Mouse (Mus musculus): ENCODE measurements around the gene Cerkl.

Gene Cerkl

DNA sequence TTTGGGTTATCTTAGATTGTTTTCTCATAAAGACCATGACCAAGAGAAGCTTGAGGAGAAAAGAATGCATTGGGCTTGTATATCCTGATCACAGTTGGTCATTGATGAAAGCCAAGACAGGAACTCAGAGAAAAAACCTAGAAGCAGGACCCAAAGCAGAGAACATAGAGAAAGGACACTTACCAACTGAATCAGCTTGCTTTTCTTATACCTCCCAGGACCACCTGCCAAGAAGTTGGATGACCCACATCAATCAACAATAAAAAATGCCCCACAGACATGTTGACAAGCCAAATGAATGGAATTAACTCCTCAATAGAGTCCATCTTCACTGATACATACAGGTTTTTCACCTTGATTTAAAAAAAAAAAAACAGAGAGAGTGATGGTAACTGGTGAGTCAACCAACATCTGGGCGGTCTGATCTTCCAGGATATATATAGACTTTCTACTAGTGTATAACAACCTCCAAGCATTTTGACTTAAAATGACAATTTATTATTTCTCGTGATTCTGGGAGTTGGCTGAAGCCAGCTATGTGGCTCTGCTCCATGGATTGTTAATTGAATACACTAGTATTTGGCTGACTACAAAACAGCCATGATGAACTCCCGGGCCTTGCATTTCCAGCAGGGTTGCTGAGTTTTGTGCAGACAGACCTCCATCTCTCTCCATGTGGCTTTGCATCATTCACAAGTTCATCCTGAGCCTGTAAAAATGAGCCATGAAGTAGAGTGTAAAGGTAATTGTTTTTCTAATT, 12.5 kb downstream of the Cerkl start:
- no peak for DNase-seq (ENCODE audit: low read depth in 2 of 2, low spot score in 2 of 2)

DNA sequence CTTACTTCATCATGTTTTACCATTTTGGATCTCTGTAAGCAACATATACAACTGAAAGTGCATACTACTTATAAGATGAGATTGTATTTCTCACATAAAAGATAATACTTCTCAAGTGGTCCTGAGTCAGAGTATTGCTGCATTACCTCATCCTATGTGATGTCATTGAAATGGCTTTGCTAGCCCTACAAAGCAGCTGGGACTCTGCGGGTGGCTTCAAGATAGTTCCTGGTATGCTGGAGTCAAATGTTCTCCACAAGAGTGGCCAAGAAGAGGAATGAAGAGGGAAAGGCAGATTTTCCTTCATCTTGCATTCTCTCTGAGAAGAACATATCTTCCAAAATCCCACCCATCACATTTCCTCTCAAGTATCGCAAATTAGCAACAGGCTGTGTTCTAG, 13.2 kb downstream of the Cerkl start:
- DNase-seq (ENCODE audit: low read depth in 2 of 2, low spot score in 2 of 2), result no peak

DNA sequence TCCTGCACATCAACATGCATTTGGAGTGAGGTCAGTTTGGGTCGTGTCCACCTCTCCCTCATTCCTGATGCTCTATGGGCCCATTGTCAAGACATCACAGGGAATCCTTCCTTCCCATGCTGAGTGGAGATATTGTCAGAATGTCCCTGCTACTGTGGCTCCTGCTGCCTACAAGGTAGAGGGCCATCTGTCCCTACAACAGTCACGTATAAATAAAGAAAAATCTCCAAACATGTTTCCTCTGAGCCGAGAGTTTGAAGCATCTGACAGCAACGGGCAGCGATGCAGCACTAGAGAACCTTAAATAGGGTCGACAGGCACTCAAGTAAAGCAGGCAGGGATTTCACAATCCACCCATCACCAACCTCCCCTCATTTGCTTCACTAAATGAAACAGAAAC, 13.7 kb downstream of the Cerkl start:
- no peak for DNase-seq (ENCODE audit: low read depth in 2 of 2, low spot score in 2 of 2)

DNA sequence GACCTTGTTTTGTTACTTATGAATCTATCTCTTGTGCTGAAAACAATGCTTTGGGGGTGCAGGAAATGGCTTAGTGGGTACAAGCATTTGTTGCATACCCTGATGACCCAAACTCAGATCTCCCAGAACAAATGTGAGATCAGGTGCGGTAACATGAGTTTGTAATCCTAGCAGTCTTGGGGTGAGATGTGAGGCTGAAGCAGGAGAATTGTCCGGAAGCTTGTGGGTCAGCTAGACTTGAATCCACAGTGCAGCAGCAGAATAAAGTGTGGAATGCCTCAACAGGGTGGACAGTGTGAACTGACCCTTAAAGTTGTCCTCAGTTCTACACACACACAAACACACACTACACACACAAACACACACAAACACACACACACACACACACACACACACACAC, 14.4 kb downstream of the Cerkl start:
- no peak for DNase-seq (ENCODE audit: low read depth in 2 of 2, low spot score in 2 of 2)

DNA sequence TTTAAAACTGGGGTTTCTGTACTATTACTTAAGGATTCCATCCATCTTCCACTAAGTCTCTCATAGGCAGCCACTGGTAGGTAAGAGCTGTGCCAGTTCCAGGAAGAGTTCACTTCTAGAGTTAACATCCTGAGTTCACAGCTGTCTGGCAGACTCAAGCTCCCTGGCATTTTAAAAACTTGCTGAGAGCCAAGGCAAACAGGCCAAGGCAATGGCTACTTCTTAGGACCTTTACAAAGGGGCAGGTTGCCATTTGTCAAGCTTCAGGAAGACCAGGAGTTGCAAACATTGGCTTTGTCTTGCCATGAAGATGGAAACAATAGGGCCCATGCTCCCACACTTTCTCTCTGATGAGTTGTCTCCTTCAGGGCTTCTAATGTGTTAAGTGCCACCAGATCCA, 26.5 kb downstream of the Cerkl start:
- DNase-seq (ENCODE audit: low read depth in 2 of 2, low spot score in 2 of 2), result no peak

DNA sequence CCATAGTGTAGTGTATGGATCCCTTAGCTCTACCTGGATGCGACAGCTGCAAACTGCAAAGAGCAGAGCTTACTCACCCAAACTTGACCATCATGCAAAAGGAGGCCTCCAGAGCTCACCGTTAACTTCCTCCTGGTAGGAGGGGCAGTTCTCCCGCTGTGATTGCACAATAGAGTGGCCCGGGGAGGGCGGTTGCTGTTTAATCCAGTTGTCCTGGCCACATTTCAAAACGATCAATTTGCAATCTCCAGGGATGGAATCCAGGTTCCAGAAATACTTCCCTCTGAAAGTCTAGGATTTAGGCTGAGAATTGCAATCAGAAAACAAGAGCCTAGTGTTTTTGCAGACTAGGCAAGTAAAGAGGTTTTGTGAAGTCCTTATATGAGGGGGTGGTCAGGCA, 26.9 kb downstream of the Cerkl start:
- DNase-seq (ENCODE audit: low read depth in 2 of 2, low spot score in 2 of 2), result no peak

DNA sequence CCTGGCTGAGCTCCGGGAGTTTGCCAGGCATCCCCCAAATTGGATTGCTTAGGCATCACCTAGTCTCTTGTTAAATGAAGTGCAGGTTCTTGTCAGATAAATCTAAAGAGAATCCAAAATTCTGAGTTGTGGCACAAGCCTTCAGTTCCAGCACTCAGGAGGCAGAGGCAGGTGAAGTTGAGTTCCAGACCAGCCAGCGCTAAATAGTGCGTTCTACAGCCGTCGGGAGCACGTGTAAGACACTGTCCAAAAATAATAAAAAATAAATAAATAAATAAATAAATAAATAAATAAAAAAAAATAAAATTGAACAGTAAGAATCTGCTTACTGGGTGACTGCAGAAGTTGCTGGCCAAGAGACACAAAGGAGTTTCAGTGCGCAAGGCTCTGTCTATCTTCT, 27.5 kb downstream of the Cerkl start:
- no peak for DNase-seq (ENCODE audit: low read depth in 2 of 2, low spot score in 2 of 2)

DNA sequence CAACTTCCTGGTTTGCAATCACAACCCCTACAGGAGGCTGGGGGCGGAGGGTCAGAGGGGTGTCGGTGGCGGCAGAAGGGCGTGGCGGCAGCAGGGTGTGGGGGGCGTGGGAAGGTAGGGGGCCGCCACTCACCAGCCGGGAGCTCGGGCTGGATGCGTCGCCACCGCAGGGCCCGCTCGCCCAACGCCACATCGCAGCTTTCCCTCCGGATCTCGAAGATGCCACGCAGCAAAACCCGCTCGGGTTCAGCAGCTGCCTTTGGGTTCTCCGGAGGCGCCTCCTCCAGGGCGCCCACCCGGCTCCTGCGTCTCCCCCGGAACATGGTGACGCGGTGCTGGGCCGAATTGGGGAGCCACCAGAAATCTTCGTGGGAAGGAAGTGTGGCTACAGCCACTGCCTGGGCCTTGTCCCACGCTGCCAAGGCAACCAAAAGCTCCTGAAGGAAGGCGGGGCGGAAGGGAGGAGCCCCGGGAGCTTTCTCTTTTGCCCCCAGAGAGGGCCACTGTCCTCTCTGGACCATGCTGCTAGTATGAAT, 27.9 kb downstream of the Cerkl start:
- DNase-seq (ENCODE audit: low read depth in 2 of 2, low spot score in 2 of 2), result no peak

DNA sequence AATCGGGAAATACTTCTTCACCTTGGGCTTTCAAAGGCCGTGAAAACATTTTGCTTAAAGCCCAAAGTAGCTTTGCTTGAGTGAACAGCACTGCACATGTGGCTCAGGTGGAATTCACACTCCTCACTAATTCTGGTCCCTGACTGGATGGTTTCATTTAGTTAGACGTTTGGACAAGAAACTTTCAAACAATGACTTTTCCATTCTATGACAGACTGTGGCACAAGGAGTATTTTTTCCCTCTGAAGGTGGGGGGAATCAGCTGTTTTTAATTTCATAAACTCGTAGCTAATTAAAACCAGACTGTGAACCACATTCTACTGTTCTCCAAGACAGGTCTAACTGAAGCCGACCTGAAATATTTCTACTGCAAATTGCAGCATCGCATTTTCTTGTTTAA, 28.6 kb downstream of the Cerkl start:
- no peak for DNase-seq (ENCODE audit: low read depth in 2 of 2, low spot score in 2 of 2)

DNA sequence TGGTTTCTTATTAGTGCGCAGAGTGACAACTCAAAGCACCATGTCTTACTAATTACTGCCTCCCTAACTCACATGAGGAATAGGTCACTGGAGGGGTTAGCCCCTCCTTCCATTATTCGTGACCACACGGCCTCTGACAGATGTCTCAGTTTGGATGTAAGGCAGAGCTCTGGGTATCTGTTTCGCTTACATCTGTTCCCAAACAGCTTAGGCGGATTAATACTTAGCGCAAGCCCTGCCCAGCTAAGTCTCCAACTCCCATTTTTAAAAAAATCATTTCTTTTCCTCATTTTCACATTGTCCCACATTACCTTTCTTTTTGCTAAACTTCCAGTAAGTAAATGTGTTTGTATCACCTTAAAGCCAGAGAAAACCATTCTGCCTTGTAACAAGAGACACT, 34.9 kb downstream of the Cerkl start:
- no peak for DNase-seq (ENCODE audit: low read depth in 2 of 2, low spot score in 2 of 2)

DNA sequence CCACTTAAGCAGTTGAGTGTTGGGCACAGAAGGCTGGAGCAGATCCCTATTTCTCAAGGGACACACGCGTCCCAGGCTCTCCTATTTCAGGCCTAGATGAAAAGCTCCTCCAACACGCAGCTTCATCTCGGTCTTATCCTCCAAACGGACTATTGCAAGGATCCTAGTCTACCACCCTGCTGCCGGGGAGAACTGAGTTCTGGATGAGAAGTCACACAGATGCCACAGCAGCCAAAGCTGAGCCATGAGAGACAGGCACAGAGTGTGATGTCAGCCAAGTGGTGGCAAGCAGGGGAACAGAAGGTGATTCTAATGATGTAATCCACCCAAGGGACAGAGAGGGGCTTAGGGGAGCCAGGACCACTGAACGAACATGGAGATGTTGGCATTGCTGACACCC, 42.1 kb downstream of the Cerkl start:
- DNase-seq (ENCODE audit: low read depth in 2 of 2, low spot score in 2 of 2), result no peak

DNA sequence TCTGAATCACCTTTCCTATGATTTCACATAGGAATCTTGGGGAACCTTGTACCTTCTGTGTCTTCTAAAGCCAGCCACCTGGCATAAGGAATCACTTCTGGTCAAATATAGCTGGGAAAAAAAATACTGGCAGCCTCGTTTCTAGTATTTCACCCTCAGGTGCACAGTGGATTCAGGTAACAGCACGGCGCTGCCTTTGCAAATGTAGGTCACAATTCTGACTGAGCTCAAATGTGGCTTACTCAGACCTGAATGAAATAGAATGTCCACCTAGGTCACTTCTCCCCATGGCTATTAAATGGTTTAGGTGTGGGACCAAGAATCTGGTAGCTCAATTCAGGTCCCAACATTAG, 45.7 kb downstream of the Cerkl start:
- DNase-seq (ENCODE audit: low read depth in 2 of 2, low spot score in 2 of 2), result no peak

DNA sequence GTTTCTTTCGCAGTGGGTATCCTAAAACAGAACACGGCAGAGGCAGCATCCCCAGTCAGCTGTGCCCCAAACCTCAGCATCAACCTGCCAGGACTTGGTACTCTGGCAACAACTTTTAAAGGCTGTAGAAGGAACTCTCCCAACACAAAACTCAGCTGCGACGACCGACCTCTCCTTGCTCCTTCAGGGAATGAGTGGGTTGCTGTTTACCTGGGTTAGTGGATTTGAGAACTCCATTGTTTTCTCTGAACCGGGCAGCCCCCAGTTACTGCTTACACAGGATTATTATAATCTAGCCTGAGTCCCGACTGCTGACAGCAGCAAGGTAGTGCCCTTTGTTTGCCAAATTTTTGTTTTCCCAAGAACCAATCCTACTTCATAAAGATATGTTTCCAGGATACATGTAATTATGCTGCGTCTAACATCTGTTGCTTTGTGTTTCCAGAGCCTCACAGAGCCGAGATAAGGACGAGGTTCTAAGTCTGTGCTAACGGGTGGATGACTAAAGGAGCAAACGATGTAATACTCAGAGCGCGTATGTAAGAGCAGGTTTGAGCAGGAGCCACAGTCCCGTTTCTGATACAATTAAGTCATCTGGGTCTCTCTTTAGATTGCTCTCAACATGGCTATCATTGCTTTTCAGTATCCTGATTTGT, 46.2 kb downstream of the Cerkl start:
- DNase-seq (ENCODE audit: low read depth in 2 of 2, low spot score in 2 of 2), result no peak

DNA sequence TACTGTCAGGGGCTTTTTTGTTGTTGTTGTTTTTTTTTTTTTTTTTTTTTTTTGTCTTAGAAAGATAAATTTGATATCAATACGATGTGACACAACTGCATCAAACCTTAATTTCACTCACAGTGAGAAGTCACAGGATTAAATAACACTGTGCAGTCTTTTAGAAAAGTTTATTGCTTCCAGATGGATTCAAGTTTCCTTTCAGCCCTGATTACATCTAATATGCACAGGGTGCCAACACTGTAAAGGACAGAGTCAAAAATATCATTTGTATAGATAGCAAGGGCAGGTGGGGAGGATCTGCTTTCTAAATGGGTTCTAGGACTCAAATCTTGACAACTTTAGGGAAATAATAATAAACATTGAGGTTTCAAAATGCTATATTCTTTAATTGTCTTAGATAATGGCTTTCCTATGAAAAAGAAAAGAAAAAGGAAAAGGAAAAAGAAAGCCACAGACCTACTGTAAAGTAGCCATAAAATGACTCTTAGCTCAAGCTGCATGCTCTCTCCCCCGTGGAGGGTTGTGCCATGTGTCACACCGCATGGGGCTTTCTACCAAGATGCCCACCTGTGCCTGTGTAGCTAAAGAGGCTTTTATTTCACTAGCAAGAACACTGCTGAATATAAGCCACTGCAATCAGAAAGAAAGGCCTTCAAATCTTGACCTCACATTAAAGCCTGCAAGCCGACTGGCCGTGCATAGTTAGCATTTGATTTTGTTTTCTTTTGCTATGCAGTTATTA, 50.8 kb downstream of the Cerkl start:
- no peak for DNase-seq (ENCODE audit: low read depth in 2 of 2, low spot score in 2 of 2)

DNA sequence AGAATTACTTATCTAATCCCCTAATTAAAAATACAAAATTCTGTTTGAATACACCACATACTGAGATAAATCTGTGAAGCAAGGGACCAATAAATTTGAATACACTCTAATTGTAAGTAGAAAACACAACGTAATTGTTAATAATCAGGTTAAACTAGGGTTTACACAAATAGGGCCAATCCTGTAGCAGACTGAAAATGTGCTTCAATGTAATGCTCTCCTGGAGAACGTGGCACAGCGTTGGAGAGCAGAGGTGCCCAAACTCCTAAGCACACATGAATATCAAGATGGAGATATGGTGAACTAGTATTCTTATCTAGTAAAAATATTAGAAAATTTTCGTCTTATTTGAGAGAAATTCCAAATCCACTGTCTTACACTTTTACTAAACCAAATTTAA, 56.5 kb downstream of the Cerkl start:
- DNase-seq (ENCODE audit: low read depth in 2 of 2, low spot score in 2 of 2), result no peak

DNA sequence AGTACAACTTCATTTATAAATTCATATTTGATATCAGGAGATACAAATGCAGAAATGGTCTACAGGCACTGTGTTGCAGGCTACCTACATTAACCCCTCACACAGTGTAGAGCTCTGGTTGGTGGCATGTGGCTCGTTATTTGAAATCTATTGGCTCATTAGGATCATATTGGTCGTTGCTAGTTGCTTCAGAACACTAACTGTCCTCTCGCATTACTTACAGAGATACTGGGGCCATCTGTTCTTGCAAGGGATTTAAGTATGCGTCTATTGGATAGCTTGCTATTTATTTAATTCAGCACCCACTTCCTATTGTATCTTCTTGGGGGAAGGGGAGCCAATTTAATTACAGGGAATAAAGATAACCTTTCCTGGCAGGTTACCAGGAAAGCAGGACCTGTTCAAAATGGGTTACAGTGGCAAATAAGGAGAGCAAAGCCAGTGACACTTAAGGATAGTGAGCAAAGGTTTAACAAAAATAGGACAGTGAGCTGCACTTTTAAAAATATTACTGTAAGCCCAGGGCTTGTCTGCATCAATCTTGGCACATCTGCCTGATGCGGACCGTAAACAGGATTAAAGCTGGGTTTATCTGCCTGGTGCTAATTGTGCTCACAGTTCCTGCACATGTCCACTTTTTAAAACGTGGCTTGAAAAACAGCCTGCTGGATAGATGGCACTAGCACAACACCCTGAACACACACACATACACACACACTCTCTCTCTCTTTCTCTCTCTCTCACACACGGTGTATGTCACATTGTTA, 57.2 kb downstream of the Cerkl start:
- DNase-seq (ENCODE audit: low read depth in 2 of 2, low spot score in 2 of 2), result no peak

DNA sequence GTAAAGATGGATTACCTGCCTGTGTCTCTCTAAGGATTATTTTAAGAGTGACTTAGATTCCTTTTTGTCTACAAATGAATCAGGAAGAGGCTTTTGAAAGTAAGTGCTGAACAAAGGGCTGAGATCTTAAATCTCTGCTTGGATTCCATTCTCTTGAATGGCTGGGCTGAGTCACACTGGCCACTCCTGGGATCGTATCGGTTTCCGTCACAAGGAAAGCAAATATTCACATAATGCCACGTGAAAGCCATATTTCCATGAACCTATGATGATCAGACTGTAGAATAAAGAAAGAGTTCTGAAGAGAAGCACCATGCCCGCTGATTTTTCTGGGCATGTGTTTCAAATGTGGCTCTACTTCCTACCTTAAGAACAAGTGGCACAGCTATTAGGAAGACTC, 57.8 kb downstream of the Cerkl start:
- no peak for DNase-seq (ENCODE audit: low read depth in 2 of 2, low spot score in 2 of 2)

DNA sequence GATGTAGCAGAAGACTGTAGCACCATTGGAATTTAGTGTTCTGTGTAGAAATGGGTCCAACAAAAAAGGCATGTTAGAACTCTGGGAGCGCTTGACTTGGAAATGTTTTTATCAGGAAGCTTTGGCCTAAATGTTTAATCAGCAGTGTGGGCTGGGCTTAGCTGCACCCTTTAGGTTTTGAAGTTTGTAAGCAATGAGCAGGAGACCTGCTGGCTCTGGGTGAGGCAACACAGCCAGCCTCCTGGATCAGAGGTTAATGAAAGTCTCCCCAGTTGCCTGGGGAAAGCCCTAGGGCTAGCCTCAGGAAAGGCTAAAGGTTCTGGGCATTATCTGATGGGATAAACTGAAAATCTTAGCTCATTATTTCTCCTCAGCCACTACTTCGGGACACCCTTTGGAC, 58.2 kb downstream of the Cerkl start:
- no peak for DNase-seq (ENCODE audit: low read depth in 2 of 2, low spot score in 2 of 2)

DNA sequence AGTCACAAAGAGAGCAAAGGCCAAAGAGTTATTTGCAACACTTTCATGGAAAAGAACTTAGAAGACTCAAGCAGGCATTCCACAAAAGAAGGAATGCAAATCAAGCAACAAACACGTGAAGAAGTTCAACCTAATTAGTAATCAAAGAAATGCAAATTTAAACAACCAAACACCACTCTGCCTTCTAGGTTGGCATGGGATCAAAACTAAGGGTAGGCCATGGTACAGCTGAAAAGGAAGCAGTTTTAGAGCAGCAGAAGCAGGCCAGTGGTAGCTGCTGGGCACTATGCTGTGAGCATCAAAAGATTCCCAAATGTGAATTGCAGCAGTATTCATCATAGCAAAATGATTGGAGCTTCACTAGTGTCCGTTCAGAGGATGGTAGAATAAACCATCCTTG, 59.5 kb downstream of the Cerkl start:
- DNase-seq (ENCODE audit: low read depth in 2 of 2, low spot score in 2 of 2), result no peak

DNA sequence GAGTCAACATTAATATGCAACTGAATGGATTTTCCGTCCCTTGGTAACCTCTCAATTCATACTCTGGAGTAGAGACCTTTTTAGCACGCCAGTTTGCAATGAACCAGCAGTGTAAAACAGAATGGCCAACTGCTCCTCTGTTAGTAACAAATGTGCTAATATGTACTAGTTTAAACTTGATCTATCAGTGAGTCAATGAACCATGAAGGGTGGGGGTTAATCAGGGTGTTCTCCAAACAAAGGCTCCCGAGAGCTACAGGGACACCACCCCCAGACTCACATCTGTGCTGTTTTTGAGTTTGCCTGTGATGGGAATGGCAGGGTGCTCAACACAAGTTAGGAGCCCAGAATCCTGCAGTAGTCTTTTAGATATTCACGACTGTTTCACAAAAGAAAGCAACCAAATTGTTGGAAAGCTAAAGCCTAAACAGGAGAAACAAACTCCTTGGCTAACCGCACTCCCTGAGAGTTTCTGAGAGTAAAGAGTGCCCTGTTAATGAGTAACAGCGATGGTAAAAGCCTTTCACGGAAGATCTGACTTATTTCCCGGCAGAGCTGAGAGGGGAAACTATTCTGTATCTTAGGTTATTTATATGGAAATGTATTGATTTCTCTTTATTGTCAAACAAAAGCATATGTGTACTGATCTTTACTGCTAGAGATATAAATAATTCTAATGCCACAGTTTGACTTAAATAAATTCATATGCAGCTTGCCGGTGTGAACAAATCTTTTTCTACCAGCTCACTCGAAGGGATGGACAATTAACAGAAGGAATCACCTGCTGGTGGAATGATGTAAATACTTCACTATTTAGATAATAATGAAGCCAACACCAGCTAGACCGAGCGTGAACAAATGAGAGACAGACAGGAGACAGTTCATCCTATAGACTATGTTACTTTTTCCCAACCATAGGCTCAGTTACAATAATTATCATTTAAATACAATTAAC, 77.2 kb downstream of the Cerkl start:
- DNase-seq (ENCODE audit: low read depth in 2 of 2, low spot score in 2 of 2), result no peak
